Mouse (Mus musculus) R1 (cell line): Measurements from ENCODE around the gene S100a10.

Source experiments
- DNase-seq: peaks from one replicate; pipeline ENCODE4 v3.0.0-alpha.2; 2018; ENCODE audit warnings: low read depth, low spot score

The S100a10 gene

DNA sequence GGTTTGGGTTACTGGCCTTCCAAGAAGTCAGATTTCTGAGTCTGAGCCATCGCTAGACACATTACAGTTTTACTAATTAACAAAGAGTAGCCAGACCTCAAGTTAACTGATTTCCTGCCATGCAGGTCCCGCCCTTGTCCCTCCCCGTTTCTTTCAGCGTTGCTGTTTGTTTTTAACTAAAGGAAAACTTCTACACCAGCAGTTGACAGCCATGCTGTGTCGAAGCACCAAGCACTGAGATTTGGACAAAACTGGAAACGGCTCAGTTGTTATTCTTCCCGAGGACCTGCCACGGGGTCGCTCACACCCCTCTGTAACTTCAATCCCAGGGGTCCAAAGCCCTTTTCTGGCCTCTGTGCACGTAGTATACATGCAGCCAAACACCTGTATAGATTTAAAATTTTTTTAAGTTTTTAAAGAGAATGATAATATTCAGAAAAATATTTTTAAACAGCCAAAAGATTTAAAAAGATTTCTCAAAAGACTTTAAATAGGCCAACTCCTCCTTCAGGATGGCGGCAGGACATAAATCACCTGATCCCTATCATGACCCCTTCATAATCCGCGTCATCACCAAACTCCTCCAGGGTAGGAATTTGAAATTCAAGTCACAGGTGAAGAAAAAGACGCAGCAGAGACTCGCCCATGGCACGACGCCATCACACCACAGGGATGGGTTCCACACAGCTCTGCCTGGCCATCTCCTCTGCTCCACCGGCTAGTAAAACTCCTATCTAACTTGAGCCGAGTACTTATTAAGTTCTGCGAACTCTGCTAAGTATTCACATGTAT, 6.9 kb upstream of the S100a10 start:
- peak; percentile 26 for DNase-seq

DNA sequence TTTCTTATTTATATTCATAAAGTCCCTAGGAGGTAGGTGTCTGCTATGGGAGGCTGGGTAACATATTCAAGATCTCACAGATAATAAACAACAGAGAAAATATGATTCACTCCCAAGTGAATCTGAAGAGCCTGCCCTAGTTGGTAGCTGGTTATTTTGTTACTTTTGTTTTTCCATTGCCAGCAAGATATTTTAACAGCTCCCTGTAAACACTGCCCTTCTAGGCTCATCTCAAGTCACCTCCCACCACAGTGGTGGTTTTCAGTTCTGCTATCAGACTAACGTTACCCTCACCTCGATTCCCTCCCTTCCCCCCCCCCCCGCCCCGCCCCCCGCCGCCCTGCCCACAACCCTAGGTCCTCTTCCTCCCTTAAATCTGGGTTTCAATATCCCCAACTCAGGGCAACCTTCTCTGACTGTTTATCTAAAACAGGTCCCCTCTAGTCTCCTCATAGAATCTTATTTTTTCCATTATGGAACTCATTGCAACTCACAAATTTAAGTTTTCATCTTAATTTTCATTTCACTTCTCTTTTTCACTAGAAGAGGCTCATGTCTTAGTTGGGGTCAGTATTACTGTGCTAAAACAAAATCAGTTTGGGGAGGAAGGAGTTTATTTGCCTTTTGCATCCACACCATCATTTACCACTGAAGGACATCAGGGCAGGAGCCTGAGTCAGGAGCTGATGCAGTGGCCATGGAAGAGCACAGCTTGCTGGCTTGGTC, 6.2 kb upstream of the S100a10 start:
- DNase-seq, result no peak

DNA sequence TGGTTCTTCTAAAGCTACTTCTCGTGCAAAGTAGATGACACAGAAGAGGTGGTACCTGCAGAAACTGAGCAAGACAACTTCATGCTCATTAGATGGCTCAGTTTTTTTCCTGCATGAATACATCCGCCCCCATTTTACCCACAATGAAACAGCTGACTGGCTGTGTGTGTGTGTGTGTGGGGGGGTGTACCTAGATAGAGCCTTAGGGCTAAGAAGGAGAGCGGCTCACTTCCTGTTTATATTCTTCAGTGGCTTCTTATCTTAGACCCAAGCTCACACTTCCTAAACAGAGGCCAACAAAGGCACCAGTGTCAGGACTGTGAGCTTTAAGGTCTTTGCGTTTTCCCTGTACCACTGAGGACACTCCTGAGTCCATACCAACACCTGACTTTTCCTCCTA, 4.9 kb upstream of the S100a10 start:
- DNase-seq, result no peak

DNA sequence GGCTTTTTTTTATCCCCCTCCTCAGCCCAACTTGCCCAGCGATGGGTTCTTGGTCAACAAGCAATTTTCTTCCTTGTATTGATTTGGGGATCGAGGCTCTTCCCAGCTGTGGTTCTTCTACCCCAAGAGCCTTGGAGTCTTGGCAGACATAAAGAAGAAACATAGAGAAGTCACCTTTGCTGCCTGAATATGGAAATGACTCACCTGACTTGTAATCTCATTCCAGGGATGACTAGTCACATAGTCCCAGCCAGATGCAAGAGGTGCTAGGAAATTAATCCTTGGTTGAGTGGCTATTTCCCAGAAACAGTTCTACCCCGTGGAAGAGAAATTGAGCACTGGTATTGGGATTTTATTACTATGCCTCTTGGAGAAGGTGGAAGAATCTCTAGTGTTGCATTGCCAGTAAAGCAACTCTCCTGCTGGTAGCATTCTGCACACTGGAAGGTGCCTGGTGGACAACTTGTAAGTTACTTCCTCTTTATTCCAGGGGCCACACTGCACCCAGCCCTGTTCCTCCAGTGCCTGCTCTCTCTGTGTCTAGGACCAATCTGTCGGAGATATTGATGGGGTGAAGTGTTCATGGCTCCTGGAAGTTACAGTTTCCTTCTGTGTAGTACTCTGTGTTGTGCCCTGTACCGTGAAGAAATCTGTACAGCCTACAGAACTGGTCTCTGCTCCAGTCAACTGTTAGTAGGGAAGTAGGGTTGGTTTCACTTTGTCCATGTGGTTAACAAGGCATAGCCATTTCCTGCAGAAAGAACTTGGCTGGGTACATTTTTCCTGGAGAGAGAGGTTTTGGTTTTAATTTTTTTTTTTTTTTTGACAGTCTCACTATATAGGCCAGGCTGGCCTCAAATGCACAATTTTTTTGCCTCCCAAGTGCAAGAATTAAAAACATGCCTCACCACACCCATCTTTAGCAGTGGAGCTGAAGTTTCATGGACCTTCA, 2.7 kb upstream of the S100a10 start:
- DNase-seq, result no peak

DNA sequence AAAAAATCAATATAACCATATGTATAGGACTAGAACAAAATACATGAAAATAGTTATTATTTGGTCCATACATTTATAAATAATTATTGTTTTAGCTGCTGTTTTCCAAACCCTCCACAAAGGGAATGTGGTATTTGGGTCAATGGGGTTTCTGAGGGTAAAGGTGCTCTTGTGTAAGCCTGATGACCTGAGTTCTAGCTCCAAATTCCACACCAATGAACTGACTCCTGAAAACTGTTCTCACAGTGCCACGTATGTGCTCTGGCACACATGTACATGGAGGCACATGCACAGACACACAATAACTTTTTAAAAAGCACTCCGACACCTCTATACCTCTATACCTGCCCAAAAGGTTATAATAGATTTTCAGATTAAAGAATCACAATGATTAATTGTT, 1.6 kb upstream of the S100a10 start:
- DNase-seq, result no peak

DNA sequence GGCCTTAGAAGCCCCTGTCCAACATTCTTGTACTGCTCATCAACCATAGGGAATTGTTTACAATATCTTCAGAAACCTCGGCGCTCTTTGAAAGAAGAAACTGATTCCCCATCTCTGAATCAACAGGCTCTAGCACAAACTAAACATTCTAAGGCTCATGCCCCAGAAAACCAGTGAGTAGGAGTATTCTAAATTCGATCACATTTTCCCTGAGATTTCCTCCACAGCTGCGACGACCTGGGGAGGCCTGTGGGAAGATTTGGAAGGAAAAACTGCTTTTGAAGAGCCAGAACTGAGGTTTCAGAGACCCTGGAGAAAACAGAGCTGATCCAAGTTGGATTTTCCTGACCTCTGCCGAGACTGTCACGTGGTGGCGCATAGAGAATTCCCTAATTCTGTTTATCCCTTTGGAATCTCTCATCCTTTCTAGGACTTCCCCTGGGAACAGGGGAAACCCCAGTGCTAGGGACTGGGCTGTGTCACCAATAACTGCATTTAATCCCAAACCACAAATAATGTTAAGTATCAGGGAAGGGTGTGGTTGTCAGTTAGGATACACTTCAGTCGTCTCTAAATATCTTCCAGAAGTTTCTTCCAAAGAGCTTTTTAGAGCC, 1.0 kb upstream of the S100a10 start:
- DNase-seq, result no peak

DNA sequence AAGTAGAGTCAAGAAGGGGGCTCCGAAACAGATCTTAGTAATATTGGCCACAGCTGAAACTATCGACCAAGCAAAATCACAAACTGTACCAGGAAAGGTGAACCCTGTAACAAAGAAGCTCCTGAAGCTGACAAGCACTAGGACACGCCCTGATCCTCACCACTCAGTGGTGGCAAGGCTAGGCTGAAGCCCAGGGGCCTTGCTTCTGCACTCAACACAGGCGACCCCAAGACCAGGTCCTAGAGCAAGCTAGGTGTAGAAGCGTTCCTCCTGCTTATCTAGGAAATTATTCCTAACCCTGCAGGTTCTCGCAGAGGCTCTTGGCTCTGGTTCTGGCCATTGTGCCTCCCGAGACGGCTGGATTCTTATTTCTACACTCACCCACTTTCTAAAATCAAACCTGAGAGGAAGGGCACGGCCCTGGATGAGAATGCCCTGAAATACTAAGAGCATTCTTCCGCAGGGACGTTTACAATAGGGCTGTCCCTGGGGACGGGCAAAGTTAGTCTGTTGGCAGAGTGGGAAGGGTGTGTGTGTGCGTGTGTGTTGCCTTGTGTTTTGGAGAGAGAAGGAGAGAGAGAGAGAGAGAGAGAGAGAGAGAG, 400 bp upstream of the S100a10 start:
- DNase-seq, result peak; percentile 49

DNA sequence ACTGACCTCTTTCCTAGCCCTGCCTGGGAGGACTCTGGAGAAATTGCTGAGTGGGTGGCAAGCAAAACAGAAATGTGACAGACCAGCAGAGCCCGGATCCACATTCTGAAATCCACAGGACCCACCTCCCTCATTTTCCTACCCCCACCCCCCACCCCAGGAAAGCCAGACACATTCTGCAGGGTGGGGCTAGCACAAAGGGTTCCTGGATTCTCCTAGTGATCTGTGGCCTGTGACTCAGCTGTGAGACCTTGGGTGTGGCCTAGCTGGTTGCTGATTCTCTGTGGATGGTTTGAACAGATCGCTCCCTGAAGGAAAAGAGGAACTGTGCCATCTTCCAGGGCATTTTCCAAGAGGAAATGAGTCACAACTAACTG, 986 bp downstream of the S100a10 start:
- DNase-seq, result peak; percentile 95

DNA sequence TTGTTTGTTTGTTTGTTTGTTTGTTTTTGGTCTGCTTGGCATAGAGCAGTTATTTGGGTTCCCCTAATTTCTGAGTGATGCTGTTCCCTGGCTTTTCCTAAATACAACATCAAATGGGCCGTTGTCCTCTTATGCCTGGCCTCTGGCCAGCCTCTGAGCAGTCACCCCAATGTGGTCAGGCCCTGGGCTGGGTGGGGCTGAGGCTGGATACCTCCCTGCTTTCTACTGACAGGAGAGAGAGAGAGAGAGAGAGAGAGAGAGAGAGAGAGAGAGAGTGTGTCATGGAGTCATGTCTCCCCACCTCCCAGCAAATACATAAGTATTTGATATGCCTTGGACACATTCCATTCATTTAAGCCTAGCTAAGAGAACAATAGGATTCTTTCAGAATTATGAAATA, 1.7 kb downstream of the S100a10 start:
- no peak for DNase-seq

DNA sequence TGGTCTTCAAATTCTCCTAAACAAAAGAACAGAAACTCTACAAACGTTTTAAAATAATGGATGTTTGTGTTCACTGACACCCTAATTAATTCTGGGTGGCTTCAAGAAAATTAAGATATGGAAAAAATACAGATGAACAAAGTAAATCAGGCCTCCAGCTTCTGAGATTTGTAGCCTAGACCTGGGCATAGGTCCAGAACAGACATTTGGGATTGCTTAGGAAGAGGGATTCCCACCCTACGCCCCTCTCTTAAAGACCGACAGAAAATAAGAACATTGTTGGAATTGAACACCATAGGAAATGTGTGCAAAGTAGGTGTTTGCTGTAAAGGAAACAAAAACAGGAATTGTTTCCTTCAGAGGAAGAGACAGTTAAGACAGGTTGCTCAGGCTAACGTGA, 2.6 kb downstream of the S100a10 start:
- DNase-seq, result no peak

DNA sequence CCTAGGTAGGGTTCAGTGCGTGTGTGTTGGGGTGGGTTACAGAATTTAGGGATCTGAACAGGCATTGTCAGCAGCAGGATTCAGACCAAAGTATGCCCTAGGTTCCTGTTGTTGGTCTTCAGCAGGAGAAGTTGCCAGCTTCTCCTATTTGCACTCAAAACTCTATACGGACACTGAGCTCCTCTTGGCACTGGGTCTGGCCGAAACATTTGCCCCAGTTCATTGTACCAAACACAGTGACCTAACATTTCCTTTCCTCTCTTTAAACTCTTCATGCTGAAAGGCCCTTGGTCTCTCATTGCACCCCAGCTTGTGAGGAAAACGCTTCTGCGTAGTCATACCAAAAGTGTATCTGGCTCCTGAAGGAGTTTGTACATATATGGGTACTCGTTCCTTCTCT, 5.1 kb downstream of the S100a10 start:
- no peak for DNase-seq

DNA sequence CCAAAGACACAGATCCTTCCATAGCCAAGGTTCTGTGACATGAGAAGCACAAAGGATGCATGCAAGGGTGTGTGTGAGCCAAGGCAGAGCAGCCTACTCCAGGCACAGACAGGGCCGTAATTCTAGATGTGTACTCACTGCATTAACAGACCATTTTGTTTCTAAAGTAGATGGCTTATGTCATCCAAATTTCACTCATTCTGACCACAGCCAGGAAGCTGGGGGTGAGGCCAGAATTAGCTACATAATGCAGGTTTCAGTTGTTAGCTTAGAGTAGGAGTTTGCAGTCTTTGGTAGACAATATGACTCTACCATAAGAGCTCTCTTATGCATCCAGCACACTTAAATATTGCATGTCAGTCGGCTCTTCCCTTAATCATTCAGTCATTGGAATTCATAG, 7.5 kb downstream of the S100a10 start:
- no peak for DNase-seq

DNA sequence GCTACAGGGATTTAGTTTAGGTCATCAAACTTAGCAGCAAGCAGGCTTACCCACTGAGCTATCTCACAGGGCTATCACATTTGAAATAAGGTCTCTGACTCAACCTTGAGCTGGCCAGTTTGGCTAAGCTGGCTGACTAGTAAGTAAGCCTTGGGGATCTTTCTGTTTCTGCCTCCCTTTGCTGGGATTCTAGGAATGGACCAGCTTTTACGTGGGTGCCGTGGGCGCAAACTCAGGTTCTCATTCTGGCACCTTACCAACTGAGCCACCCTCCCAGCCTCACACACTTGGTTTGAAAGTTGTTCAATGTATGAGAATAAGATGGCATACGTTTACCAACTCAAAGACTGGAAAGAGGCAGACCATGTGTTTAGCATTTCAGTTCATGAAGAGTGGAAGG, 8.3 kb downstream of the S100a10 start:
- no peak for DNase-seq

DNA sequence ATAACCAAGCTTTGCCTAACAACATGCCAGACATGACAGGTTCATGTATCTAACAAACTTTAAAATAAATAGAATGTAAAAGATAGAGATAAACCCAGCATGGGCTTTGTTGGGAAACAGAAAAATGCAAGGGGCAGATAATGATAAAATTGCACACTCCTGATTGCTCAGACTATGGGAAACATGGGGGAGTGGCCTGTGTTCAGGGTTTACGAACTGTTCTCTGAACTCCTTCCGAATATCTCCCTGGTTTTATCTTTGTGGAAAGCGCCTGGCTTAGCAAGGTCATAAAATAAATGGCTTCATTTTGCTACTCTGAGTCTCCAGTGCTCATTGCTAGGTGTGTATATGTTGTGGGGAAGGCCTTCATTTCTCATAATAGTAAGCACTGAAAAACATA, 12.0 kb downstream of the S100a10 start:
- no peak for DNase-seq

DNA sequence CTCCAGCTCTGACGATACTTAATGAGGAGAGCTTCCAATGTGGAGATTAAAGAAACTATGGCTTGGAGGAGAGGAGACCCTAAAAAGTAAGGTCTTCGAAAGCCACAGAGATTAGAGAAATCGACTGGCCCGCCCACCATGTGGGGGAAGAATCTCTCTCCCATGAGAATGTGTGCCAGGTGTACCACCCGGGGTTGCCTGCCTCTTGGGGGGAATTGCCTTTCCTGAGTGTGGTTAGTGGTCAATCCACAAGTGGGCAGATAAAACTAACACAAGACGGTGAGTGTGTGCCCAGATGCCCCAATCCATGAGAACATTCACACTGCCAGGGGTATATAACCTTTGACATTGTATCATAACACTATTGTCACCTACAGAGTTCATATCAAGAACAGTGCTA, 12.8 kb downstream of the S100a10 start:
- DNase-seq, result no peak

DNA sequence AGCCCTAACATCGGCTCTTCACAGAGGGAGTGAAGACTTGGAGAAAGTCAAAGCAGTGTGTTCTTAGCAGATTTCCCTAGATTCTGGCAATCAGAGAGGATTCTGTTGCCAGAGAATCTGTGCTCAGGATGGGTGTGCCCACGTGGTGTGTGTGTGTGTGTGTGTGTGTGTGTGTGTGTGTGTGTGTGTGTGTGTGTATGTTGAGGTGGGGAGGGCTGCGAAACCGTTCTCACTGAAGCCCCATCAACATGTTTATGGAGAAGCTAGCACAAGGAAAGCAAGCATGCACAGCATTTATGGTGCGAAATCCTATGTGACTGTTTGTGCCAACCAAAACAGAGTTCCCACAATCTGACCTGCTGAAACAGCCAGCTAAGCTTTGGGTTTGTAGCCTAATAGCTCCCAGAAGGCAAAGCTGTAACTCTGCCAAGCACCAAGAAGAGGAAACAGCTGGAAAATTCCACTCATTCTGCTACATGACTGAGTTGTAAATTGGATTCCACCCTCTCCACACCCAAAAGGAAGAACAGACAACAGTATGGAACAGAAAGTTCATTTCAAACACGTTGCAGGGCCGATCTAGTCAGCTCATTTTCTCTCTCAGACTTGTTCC, 13.7 kb downstream of the S100a10 start:
- DNase-seq, result no peak

DNA sequence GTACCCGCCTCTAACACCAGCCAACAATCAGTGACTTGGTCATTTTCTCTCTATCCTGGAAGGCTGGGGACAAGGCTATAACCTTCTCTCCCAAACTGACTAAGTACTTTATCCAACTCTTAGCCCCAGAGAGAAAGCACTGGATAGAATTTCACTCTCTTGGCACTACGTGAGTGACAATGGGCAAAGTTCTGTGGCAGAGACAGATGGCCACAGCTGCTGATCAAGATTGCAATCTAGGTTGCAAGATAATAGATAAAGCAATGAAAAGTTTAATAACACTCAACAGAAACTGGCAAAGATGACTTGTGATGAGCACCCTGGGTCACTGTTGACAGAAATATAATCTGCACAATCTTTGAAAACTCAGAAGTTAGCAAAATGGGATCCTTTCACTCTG, 14.2 kb downstream of the S100a10 start:
- DNase-seq, result no peak

DNA sequence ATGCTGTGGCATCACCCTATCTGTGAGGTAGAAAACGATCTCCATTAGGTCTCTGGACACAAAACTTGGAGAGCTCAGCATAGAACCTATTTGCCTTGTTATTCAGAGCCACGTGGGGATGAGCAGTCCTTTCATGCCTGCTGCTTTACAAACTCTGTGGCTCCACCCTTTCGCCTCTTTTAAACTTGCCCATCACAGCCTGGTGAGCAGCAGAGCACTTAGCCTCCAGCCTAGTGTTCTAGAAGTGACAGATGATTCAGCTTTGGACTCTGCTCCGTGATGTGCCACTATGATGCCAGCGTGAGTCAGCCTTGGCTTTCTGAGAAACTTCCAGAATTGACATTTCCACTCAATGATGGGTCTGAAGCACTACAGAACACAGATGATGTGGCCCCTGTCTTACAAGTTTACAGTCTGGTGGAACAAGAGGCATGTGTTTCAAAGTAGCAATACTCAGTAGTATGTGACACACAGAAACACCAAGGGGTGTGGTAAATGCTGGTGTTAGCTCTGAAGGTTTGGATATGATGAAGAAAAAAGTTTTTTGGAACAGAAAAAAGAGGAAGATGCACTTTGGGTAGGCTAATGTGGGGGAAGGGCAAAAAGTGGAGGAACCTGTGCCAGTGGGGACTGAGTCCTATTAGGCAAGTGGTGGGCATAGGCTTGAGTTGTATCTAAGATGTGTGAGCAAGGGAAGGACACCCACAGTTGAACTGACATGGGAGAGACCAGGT, 17.3 kb downstream of the S100a10 start:
- DNase-seq, result no peak

DNA sequence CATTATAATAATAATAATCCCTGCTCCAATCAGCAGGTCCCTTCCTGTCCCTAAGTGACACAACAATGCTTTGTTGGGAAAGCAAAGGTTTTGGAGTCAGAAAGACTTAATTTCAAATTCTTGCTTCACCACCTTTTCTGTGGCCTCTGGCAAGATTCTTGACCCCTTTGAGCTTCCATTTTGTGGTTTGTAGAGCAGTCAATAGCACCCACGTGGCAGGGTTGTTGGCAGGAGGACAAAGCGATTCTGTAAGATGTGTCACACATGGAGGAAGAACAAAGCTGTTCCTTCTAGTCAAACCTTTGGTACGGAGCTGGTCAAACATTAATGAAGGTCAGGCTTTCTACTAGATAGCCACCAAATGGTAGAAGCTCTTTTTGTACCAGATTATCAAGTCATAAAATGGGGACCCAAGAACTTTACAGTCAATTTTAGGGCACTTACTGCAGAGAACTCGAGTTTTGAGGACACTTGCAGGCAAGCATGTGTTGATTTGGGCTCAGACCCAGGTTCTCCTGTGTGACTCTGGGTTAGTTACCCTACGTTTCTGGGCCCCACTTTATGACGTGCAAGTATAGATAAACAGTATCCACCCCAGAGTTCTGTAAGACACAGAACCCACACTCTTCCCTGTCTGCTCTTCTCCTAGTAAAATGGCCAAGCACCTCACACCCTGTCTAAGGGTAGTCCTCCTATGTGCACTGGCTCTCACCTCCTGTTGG, 24.6 kb downstream of the S100a10 start:
- no peak for DNase-seq

DNA sequence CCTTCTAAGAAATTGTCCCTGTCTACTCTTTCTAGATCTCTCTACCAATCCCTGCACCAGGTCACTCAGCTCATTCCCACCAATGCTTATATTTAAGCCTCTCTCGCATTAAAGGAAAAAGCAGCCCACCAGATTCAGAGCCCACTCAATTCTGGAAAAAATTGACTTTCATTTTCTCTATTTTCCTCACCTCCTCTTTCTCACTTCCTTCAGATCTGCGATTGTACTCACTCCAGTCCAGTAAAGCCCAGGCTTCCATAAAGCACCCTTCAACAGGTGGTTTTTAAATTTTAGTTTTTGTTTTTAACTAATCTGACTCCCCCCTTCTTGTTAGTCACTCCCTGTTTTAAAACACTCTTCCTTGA, 25.1 kb downstream of the S100a10 start:
- DNase-seq, result no peak
